Mouse (Mus musculus) inflammation-experienced regulatory T-cells, adult 6 months (primary cell): ENCODE results near the gene Olfr9. TPM values are rescaled to one million over a fixed set of nuclear protein-coding genes. Genes with fewer than 3 reads are reported as not detected.
"Not testable (repeated sequence)": the region's sequence is repeated elsewhere in the genome, so short reads cannot be mapped to it uniquely, and the experiment has no call there.

Source experiments
- ATAC-seq: one replicate; pipeline ENCODE4 v1.8.0; 2017
- polyA plus RNA-seq, 3 experiments: library from polyadenylated mRNA; unstranded; fragments of 100-300 nt; shearing (Covaris generic); gene quantifications; one replicate each; pipeline ENCODE4 v1.2.1; 2017

Gene Olfr9
- polyA plus RNA-seq, result not detected

DNA sequence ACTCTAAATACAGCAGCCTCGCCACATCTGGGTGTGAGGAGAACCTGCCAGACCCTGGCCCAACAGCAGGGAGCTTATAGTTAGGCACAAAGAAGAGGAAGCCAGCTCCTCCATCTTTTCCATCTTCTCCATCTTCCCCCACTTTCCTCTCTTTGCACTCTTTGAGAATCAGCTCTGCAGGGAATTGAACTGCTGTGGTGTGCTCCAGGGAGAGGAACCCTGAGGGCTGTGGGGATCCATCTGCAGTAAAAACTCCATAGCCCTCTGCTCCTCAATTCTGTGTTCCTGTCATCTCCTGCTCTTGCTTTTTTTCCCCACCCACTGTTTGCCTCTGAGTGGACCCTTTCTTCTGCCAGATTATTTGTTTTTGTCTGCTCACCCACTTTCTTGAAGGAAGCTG lies at the start of gene Olfr9:
Gene Olfr9 (plus strand): TSS at position 301 of the 400 bp plus-strand sequence.
- not testable (repeated sequence) for ATAC-seq

DNA sequence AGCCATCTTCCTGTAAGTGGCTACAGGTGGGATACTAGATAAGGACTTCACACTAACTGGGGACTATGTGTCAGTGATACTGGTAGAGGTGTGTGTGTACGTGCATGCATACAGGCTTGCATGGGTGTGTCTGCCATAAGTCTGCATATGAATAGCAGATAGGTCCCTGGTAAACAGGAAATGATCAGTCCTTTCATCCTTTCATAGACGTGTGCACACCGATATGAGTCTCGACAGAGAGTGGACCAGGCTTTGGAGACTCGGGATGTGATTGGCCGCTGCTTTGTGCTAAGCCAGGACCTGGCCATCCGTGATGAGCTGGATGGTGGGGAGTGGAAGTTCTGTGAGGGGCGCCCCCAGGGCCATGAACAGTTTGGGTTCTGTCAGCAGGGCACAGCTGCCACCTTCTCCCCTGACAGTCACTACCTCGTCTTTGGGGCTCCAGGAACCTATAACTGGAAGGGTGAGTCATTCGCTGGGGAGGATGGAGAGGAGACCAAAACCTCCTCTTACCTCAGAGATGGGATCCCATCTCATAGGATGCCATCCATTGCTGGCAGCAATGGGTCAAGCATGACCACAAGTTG lies 48.7 kb upstream of the Olfr9 start:
- peak; percentile 96 for ATAC-seq

DNA sequence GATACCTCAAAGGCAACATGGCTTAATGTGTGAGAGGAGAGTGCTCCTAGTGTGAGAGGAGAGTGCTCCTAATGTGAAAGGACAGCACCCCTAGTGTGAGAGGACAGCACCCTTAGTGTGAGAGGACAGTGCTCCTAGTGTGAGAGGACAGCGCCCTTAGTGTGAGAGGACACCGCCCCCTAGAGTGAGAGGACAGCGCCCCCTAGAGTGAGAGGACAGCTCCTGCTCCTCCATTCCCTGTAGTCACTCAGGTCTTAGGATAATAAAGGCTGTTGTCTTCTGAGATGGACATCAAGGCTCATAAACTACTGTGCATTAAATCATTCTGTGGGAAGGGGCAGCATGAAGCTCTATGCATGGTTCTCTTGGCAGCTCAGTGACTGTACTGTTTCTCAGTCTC lies 43.6 kb upstream of the Olfr9 start:
- no peak for ATAC-seq

DNA sequence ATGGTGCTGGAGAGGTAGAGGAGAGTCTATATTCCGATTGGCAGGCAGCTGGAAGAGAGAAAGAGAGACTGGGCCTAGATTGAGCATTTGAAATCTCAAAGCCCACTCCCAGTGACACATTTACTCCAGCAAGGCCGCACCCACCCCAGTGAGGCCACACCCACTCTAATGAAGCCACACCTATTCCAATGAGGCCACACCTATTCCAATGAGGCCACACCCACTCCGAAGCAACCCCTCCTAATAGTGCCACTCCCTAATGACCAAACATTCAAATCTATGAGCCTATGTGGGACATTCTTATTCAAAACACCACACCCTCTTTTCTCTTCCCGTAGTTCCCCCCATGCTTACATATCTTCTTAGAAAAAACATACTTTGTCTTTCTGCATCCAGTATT lies 41.7 kb upstream of the Olfr9 start:
- no peak for ATAC-seq

DNA sequence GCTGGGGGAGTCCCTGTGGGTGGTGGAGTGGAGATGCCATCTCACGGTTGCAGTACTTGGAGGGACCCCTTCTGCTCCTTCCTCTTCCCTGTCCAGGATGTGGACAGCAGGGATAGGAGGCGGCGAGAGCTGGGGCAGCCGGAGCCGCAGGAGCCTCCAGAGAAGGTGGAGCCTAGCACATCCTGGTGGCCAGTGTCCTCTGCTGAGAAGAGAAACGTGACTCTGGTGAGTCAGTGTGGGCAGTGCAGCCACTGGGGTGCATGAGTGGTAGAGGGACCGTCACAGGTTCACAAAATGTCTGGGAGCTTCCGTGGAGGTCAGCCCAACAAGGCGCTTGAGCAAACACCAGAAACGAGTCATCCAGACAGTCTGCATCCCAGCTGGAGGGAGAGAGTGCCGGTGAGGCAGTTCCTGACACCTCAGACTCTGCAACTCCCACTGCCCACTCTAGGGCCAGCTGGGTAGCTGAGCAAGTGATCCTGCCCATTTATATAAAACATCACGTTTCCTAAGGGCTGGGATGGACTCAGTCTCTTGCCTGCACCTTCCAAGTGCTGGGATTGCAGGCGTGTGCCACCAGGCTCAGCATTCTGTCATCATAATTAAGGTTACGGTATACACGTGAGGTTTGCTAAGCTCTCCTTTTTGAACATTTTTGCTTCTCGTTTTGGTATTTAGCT lies 38.9 kb upstream of the Olfr9 start:
- ATAC-seq, result no peak

DNA sequence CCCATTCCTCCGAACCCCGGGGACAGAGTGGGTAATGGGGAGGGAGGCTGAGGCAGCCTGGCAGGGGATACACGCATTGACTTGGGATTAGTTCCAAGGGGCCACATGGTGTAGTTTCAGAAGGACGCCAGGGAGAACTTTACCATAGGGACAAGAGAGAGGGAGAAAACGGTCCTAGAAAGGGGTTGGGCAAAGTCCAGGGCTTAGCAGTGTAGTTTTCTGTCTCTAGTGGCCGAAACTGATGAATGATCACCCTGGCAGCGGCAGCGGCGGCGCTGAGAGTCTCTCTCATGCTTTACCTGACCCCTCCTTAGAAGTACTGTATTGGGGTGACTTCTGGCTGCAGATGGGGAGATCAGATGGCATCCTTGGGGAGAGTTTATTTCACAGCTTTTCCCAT lies 30.9 kb upstream of the Olfr9 start:
- ATAC-seq, result no peak

DNA sequence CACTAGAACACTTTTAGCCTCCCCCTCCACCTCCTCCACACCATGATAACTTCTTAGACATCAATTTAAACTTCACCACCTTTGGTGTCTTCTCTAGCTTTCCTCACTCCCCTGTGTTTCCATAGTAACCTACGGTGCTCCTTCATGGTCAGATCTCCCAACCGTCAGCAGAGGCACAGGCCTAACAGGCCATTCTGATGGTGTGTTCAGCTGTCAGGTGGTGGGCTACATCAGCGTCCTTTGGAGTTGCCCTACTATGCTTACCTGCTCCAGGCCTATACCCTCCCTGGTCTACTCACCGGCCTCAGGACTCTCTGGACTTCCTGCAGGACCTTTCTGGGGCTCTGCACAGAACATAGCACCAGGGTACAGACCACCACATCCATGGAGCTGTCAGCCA lies 29.1 kb upstream of the Olfr9 start:
- ATAC-seq, result no peak

DNA sequence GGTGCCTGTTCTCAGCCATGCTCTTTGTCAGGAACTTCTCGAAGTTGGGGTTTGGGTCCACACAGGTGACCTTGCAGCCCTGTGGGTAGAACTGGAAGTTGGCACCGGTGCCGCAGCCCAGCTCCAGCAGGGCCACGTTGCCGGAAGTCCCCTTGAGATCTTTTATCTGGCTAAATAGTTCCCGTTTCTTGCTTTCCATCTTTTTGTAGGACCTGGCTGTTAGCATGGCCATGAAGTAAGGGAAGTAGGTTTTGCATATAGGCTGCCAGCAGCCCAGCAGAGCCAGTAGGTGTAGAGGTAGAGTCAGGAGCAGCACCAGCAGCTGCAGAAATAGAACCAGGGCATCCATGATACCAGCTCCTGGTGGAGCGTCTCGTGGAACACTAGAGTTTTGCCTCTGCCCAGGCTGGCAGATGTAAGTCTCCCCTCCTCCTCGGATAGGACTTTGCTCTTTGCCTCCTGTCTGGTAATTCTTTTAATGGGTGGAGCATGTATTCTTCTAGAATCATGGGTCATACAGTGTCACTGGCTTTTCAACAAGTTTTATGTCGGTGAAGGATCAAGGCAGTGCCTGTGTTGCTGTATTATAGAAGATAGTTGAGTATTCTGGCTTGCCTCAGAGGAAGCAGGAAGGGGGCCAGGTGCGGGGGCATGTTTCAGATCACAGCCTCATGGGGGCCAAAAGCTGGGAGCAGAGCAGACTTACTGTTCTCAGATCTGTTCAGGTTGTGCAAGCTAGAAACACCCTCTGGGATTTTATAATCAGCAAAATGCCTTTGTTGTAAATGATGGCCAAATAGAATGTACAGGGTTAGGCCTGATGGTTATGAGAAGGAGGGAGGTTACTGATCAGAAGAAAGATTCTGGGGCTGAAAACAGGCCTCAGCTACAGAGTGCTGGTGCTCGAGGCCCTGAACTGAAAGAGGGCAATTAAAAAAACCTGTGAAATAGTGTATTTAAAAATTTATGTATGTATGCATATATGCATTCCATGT lies 28.3 kb upstream of the Olfr9 start, which contains the start of gene Mettl7b:
Gene Mettl7b (minus strand): TSS at position 399 of the 995 bp plus-strand sequence.
- no peak for ATAC-seq

DNA sequence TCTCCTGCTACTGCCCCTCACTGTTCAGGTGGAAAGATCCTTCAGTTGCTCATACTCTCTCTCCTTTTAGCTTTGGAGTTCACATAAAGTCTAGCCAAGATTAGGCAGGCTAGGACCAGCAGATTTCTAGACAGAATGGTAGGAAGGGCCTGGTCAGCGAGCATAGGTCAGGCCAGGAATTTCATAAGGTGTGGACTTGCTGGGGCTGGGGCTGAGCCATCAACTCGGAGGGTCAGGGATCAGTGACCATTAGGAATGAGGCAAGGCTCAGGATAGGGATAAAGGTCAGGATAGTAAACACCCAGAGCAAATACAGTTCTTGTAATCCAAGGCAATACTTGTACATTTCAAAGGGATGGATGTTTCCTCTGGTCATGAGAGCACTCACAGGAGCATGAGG lies 24.3 kb upstream of the Olfr9 start:
- no peak for ATAC-seq

DNA sequence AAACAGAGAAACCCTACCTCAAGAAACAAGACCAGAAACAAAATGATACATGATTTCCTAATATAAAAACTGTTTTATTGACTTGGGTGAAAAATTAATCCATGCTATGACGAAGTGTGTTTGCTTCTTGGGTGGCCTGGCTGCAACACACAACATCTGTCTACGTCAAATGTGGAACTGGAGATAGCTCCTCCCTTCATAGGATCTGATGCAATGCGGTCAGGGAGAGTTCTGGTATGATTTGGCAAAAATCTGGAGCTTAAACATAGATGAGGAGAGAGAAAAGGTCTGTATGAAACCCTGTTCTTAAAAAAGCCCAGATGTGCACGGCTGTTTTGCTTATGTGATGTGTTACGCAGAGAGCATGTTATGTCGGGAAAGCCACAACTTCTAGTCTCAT lies 23.4 kb upstream of the Olfr9 start:
- no peak for ATAC-seq

DNA sequence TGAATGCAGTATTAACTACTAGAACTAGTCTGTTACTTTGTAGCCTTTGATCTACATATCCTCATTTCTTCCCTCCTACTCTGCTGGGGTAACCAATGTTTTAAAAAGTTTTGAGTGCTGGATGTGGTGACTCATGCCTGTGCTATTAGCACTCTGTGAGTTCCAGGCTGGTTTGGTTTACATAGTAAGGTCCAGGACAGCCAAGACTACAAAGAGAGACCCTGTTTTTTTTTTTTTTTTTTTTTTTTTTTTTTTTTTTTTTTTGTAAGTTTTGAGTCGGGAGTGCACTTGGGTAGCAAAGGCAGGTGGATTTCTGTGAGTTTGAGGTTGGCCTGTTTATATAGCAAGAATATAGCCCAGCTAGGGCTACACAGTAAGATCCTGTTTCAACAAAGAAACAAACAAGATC lies 20.9 kb upstream of the Olfr9 start:
- no peak for ATAC-seq

DNA sequence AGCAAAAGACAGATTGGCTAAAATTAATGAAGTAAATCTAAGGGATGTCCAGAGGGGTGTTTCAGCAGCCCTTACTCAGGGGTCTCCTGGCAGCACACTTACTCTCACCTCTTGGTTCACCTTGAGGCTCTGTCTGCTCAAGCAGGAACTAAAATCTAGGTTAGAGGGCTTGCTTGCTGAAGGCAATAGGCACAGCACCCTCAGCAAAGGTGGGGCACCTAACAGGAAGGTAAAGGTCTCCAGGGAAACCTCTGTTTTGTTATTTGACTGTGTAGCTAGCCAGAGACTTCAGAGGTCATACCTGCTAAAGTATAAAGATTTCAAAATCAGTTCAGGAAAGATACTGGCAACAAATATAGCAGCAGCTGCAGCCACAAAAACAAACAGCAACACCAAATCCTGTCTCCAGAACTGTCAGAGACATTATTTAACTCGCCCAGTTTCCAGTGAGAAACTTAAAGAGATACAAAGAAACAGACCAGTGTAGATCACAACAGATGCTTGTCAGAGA lies 18.4 kb upstream of the Olfr9 start:
- ATAC-seq, result no peak

DNA sequence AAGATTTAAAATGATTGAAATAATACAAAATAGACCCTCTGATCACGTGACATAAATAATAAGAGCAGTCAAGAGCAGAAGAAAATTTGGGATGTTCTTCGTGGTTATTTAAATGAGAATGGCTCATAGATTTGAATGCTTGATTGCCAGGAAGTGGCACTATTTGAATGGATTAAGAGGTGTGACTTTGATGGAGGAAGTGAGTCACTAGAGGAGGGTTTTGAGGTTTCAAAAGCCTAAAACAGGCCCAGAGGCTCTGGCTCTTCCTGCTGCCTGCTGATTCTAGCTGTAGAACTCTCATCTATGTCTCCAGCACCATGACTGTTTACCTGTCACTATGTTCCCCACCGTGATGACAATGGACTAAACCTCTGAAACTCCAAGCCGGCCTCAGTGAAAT lies 16.4 kb upstream of the Olfr9 start:
- no peak for ATAC-seq

DNA sequence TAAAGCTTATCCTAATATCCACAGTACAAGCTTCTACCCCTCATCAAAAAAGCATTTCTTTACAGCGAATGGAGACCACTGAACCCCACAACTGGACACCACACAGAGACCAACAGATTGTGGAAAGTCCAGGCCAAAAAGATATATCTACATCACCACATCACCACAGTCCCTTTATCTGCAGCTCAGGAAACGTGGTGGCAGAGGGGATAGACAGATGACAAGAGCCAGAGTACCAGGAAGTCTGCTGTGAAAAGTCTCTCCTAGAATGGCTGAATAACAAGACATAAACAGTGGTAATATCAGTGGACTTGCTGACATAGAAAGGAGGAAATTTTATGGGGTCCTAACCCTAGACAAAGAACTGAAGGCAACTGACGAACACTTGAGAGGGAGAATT lies 12.8 kb upstream of the Olfr9 start:
- ATAC-seq, result no peak

DNA sequence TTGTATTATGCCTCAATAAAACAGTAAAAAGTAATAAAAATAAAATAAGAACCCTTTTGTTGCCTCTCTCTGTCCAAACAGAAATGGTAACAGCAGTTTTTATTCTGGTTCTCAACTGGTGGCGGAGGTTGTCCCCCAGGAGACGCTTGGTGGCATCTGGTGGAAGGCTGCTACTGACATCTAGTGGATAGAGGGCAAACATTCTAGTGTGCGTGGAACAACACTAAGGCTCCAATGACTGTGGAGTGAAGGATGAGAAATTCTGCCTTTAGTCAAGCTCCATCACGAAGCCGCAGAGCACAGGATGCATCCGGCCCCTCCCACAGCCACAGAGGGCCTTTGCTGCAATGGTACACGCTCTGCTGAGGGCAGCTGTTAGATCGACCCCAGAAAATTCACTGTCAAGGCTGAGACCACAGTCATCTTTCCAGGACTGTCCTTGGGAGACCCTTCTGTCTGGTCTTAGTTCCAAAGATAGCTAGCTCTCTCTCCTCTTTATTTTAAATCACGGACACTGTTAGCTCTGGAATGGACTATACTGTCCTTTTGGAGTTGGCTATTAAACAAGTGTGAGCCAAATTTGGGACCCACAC lies 11.6 kb upstream of the Olfr9 start:
- peak; percentile 52 for ATAC-seq

DNA sequence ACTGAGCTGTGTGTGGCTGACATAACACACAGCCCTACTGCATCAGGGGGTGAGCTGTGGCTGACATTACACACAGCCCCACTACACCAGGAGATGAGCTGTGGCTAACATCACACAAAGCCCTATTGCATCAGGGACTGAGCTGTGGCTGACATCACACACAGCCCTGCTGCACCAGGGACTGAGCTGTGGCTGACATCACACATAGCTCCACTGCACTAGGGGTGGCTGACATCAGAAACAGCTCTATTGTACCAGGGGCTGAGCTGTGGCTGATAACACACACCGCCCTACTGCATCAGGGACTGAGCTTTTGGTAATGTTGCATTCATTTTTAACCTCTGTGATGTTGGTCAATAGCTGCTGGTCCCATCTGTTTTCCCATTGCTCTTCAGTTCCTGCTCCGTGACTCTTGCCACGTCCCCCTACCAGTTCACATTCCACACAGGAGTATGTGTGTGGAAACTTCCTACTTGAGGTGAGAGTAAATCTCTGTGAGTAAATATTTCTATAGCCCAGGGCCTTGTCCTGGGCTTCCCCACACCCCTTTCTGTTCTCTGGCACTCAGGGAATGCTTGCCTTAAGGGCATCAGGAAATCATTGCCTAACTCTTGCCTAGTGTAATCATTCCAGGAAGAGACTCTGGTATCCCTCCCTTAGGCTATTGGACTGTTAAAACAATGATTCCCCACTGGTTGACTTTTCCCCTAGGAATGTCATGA lies 8.4 kb upstream of the Olfr9 start:
- ATAC-seq, result no peak

DNA sequence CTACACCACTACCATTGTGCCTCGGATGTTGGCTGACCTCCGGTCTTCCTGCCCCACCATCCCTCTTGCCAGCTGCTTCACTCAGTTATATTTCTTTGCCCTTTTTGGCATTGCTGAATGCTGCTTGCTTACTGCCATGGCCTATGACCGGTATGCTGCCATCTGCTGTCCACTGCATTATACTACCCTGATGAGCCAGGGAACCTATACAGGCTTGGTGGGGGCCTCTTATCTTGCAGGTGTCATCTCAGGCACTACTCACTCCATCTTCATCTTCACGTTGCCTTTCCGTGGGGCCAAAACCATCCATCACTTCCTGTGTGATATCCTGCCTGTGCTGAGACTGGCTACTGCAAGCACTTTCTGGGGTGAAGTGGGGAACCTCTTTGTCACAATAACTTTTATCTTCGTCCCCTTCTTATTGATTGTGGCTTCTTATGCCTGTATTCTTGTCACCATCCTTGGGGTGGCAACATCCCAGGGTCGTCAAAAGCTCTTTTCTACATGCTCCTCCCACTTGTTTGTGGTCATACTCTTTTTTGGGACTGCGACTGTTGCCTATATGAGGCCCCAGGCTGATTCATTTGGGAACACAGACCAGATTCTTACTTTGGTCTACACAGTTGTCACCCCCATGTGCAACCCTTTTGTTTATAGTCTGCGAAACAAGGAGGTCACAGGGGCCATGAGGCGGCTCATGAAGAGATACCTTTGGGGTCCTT lies 1.1 kb downstream of the Olfr9 start:
- ATAC-seq, result peak; percentile 56

DNA sequence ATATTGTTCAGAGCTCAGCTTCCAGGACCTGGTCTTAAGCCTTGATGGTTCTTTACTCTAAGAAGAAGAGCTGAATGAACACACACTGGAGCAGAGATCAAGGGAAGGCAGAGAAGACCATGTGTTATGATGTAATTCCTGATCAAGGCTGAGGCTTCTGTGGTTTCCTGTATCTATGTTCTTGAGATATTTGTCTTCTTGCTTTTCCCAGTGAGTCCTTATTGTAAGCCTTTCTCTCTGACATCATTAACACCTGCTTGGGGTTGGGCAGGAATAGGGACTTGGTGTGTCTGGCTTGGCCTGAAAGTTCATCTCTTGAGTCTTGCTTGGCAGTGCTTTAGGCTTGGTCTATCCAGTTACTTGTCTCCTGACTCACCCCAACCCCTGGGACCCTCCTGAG lies 1.8 kb downstream of the Olfr9 start:
- ATAC-seq, result peak; percentile 64

DNA sequence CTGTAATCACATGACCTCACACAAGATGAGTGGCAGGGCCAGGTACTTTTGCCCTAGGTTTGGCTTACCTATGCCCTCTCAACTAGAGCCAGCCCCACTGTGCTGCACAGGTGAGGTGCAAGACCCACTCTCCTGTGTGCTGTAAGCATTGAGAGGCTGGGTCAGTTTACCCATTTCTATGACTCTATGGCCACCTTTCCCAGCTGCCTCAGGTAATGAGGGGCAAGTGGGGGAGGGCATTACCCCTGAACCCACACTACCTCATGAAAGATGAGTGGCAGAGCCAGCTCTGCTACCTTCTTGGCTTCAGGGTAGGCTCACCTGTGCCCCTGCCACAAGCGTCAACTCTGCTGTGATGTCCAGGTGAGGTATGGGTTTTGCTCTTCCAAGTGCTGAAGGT lies 6.6 kb downstream of the Olfr9 start:
- ATAC-seq, result no peak

DNA sequence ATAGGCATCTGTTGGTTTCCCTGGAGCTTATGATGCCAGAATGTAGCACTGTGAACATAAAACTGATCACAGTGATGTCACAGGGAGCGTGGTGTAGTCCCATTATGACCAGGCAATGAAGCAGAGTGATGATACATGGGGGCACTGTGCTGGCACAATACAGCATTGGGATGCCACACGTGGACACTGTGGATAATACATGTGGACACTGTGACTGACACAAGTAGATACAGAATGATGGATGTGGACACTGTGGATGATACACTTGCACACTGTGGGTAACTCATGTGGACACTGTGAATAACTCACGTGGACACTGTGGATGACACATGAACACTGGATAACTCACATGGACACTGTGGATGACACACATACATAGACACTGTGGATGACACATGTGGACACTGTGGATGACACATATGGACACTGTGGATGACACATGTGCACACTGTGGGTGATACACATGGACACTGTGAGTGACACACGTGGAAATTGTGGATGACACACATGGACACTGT lies 7.4 kb downstream of the Olfr9 start:
- ATAC-seq, result no peak
